Mouse (Mus musculus): ENCODE data around the gene Cib1.

Gene Cib1

DNA sequence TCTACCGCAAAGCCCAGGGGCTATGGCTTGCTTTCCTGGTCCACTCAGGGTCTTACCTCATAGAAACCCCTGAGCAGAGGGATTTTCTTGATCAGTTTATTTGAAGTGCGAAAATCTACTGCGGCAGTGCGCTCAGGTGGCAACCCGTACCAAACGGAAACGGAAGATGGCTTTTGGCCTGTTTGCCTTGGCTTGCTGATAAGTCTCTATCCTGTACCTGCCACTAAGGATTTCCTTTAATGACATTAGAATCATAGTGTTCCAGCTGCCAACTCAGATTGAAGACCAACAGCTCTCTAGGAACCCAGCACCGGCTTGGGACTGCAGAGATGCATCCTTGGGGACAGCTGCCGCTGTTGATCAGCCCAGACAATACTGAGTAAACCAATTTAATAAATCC, 1.2 kb upstream of the Cib1 start:
- DNase-seq (ENCODE audit: low read depth, low spot score) = no peak

DNA sequence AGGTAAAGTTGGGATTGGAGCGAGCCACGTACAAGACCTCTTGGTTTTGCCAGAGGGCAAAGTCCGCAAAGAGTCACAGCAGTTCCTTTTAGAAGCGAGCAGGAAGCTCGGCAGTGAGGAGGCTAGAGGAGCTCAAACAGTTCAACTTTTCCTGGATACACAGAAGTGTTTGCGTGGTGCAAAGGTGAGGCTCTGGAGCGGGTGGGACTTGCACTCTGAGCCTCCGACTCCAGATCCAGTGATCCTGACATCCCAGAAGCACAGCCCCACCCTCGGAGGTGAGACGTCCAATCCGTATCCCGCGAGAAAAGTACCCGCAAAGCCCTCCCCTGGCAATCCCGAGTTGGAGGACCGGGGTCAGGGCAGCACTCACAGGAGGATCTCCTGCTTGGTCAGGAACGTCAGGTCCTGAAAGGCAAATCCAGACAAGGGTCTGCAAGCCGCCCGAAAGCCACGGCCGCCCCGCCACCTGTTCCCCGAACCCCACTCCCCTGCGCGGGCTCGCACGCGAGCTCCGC, 583 bp downstream of the Cib1 start:
- DNase-seq (ENCODE audit: low read depth, low spot score) = peak; percentile 24

DNA sequence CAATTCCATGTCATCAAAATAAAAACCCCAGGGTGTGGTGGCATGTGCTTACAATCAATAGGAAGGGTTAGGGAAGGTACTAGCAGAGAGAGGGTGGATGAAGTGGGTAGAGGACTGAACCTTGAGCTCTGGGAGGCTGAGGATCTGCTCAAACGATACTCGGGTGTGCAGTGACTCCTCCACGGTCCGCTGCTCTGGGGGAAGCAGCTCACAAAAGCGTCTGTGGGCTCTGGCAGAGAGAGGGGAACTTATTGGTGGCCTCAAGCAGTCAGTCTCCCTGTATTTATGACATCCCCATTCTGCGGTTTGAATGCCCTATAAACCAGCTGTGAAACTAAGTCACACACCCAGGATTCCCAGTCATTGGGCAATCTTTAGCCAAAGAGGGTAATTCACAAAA, 2.4 kb downstream of the Cib1 start:
- DNase-seq (ENCODE audit: low read depth, low spot score) = no peak

DNA sequence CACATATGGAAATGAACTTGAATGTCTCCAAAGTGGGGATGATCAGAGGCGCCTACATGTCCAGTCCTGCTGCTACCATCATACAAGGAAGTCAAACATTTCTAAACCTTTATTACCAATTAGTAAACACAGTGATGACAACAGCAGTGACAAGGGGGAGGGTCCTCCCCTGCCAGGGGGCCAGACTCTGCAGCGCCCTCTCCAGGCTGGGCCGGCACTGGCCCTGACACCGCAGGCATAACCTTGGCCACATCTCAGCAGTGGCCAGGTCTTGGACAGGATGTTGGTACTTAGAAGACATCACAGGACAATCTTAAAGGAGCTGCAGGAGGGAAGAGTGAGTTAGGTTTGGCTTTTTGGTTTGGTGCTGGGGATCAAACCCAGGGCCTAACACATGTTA, 5.5 kb downstream of the Cib1 start:
- no peak for DNase-seq (ENCODE audit: low read depth, low spot score)

DNA sequence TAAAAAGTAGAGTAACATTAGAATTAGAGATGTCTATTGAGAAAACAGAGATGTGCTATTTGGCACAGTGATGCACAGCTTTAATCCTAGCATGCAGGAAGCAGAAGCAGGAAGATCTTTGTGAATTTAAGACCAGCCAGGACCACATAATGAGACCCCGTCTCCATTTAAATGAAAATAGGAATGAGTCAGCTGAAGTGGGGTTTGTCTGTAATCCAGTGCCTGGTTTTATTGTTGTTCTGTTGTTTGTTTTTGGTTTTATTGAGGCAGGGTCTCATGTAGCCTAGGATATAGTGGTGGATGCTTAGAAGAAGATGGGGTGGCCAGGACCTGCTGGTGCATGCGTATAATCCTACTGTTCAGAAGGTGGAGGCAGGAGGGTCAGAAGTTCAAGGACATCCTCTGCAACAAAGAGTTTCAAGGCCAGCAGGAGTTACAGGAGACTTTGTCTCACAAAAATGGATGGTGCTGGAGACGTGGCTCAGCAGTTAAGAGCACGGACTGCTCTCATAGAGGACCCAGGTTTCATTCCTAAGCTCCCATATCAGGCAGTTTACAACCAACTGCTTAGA, 11.3 kb downstream of the Cib1 start:
- DNase-seq (ENCODE audit: low read depth, low spot score) = no peak

DNA sequence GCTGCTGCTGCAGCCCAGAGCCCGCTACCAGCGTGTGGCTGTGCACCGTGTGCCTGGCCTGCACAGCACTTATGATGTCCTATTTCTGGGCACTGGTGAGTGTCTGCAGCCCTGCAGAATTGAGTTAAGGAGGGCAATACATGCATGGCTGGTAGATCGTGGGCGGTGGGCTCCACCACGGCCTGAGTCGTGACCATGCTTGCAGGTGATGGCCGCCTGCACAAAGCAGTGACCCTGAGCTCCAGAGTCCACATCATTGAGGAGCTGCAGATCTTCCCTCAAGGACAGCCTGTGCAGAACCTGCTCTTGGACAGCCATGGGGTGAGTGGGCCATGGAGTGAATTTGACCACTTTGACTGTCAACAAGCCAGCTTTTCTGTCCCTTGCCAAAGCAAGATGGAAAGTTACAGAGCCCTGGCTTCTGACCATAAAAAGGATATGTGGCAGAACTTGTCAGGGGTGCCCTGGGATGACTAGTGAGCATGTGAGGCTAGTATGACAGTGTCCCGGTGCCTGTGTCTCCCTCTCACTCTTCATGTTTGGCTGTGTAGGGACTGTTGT, 12.3 kb downstream of the Cib1 start:
- no peak for DNase-seq (ENCODE audit: low read depth, low spot score)

DNA sequence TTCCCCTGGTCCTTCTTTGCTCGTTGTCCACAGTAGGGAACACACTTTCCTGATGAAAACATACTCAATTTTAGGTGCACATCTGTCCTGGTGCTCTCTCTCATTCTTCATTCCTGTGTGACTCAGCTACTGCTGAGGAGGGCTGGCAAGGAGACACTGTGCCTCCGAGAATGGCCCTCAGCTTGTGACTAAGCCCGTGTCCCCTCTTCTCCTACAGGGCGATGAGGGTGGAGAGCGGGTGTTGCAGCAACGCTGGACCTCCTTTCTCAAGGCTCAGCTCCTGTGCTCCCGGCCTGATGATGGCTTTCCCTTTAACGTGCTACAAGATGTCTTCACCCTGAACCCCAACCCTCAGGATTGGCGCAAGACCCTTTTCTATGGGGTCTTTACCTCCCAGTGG, 13.9 kb downstream of the Cib1 start:
- DNase-seq (ENCODE audit: low read depth, low spot score) = no peak

DNA sequence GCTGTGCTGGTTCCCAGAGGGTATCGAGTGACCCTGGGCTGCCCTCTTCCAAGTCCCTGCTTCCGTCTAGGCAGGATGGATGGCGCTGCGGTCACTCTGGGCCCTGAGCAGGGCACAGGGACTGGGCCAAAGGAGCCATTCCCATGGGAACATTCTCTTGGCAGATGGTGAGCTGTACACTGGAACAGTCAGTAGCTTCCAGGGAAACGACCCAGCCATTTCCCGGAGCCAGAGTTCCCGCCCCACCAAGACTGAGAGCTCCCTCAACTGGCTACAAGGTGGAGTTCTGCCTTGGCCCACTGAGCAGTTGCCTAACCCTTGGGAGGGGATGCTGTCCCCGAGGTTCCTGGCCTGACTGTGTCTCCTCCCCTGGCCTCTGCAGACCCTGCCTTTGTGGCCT, 16.0 kb downstream of the Cib1 start:
- no peak for DNase-seq (ENCODE audit: low read depth, low spot score)

DNA sequence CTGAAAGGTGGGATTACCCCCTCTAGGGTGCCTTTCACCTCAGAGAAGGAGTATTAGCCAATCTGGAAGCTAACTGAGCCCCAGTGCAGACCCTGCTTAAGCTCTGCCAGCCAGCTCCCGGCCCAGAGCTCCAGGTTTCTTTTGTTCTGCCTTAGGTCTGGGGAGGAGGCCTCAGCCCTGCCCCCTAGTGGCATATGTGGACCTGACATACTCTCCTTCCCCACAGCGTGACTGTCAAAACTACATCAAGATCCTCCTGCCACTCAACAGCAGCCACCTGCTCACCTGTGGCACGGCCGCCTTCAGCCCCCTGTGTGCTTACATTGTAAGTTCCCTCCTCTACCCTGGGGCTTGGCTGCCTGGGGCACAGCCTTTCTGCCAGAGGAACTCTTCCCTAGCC, 17.2 kb downstream of the Cib1 start:
- DNase-seq (ENCODE audit: low read depth, low spot score) = peak; percentile 72

DNA sequence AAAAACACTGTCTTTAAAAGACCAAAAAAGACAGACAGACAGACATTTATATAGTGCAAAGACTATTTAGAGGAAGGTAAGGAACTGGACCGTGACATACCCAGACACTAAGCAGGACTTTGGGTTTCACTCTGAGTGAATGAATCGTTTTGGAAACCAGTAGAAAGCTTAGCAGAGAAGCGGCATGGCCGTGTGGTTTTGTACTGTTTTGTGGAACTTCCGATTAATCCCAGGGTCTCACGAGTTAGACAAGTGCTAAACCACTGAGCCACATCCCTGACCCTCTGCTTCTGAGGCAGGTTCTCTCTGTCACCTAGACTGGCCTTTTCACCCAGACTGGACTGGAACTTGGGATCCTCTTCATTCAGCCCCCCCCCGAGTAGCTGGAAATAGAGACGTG, 18.2 kb downstream of the Cib1 start:
- no peak for DNase-seq (ENCODE audit: low read depth, low spot score)

DNA sequence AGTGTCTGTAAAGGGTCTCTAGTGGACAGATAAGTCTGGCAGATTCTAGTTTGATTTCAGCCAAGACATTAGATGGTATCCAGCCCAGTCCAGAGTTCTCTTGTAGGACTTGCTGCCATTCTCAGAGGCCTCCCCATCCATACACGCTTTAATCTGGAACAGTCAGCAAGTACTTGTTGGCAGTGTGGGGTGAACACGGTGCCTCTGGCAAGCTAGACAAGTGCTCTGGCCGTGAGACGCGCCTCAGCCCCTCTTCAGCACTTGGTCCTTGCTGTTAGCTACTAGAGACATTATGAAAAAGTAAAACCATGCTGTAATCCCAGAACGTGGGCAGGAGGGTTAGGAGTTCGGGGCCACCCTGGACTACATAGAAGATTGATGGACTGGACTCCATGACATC, 19.0 kb downstream of the Cib1 start:
- no peak for DNase-seq (ENCODE audit: low read depth, low spot score)

DNA sequence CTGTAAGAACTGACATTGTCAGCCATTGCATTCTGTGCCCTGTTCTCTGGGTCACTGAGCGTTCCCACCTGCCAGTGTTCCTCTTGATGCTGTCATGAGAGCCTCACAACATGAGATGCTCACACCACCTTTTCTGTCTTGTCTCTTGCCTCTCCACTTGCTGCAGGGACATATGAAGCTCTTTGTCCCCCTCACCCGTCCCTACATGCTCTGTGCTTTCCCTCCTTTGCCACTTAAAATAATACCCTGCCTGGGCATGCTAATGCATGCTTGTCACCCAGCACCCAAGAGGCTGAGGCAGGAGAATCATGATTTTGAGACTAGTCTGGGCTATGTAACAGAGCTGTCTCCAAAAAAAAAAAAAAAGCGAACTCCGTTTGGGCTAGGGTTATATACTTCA, 21.6 kb downstream of the Cib1 start:
- DNase-seq (ENCODE audit: low read depth, low spot score) = no peak

DNA sequence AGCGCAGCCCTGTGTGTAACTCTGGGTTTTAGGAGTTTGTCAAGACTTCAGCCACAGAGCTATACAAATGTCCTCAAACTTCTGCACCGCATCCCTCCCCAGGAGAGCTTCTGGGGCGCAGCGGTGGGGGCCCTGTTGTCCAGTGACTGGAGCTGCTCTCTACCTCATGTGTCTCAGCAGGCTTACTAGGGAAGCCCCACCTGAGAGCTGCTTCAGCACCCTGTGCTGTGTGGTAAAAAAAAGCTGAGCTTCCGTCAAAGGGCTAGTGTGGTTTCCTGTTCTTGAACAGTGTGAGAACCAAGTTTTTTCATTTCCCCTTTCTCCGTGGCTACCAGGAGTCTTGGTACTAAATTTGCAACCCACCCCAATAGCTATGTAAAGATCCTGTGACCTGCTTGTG, 22.9 kb downstream of the Cib1 start:
- no peak for DNase-seq (ENCODE audit: low read depth, low spot score)

DNA sequence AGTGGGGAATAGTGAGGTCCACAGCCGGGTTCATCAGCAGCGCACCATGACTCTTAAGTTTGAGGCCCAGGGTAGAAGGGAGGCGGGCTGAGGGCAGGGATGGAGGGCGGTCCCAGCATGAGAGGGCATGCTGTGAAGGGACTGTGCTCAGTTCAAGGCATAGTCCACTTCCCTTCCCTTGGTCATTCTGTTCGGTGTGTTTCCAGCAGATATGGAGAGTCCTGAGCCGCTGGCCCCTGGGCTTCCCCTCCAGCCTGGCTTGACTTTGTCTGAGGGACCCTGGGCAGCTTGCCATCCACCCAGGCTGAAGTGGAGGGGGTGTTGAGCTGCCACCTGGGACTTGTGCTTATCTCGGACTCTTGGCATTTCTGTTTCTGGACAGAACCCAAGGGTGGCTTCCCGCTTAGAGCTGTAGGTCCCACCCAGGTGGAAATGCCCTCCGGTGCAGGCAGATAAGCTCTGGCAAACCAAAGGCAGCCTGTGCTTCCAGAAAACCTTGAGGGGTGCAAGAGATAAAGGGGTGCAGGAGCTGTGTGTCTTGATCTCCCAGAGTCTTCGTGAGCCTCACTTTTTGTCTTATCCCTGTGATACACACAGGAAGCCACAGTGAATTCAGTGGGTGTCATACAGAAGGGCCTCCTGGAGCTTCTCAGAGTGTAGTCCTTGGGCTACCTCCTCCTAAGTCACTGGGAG, 23.7 kb downstream of the Cib1 start:
- DNase-seq (ENCODE audit: low read depth, low spot score) = no peak

DNA sequence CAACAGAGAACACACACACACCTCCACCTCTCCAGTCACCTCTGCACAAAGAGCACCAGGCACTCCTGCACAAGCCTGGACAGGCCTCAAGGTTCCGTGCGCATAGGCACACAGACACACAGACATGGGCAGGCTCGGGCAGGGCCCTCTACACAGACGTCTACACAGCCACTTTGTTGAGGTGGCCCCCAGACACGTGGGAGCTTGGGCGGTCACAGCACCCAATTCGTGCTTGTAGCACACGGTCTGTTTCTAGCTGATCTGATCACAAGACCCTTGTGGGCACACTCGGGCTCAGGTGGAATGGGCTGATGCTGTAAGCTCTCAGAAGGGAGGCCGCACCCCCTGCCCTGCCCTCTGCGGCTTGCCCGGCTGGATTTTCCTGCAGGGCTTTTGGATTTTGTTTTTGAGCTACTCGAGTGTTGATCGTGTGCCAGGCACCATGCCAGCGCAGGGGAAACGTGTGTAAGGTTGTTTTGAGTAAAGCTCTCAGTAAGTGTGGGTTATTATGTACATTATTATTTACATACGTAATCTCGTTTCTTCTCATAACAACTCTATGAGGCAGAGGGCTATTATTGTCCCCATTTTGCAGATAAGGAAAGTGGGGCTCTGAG, 24.5 kb downstream of the Cib1 start:
- no peak for DNase-seq (ENCODE audit: low read depth, low spot score)

DNA sequence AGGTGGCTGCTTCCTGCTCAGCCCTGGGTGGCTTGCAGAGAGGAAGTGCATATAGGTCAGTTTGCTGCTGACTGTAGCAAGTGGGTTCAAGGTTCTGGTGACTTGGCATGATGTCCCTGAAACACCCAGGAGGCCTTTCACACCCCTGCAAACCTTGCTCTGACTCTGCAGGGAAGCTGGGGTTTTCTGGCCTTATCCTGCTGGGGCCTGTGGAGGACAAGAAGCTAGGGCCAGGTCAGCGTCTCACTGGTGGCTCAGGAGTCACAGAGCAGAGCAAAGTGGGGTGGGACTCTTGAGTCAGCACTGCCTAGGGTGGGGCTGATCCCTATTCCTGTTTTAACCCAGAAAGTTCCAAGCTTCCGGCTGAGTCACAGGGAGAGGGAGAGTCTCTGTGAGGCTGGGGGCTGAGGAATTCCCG, 25.3 kb downstream of the Cib1 start:
- no peak for DNase-seq (ENCODE audit: low read depth, low spot score)

DNA sequence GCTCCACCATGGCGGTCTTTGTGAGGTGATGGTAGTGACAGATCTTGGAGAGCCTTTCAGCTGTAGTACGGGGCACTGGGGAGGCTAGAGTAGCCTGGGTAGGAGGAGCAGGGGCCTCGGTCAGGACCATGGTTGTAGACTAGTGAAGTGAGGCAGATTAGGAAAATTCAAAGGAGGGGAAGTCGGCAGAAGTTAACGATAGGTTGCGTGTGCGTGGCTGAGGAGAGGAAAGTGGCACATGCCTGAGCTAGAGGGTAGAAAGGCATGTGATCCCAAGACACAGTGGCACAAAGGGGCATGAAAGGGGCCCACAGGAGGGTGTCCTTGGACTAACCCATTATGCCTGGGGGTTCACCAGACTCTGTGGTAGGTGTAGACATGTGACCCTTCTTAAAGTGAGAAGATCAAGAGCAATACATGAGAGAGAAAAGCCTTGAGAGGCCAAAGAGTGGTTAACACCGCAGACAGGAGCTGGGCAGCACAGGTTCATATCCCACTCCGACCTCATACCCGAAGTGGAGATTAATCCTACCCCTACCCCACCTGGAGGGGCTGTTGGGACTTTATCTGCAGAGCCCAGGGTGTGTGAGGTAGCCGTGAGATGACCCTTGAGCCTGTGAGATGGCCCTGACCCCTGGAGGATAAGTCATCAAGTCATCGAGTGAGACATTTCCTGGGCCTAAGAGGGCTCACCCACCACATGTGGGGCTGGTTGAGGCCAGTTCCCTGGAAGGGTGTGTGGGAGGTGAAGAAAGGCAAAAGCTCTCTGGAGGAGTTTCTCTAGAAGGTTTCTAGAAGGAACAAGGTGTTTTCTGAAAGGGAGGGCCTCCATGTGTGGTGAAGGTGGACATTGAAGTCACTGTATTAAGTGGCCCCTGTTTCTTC, 26.7 kb downstream of the Cib1 start:
- no peak for DNase-seq (ENCODE audit: low read depth, low spot score)

DNA sequence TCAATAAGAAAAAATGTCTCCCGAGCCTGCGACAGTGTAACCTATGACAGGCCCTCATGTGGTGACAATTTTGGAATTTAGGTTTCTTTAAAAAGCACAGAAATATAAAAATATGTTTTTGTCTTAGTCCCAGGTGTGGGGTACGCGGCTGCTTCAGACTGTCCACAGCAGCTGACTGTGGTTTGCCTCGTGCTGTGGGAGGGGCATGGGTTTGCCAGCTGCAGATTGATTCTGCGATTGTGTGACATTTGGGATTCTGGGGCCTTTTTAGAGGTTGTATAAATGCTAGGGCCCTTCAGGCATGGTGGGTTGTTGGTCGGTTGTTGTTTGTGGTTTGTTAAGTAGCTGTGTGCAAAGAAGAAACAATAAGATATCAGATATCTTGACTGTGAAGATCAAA, 27.7 kb downstream of the Cib1 start:
- DNase-seq (ENCODE audit: low read depth, low spot score) = no peak

DNA sequence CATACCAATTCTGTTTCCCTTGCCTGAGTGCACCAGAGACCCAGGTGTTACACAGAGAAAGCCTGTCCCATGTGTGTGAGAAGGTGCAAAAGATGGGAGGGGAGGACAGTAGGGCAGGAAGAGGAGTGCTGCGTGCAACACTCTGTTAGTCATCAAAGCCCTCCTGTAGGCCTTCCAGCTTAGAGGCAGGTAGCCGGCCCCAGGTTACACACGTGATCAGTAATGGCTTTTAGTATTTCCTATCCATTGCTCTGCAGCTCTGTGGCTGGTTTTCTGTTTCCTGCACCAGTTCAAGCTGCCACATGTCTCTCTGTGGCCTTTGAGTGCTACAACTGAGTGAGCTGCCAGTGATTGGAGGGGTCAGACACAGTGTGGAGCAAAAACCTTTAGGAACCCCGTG, 28.3 kb downstream of the Cib1 start:
- DNase-seq (ENCODE audit: low read depth, low spot score) = no peak

DNA sequence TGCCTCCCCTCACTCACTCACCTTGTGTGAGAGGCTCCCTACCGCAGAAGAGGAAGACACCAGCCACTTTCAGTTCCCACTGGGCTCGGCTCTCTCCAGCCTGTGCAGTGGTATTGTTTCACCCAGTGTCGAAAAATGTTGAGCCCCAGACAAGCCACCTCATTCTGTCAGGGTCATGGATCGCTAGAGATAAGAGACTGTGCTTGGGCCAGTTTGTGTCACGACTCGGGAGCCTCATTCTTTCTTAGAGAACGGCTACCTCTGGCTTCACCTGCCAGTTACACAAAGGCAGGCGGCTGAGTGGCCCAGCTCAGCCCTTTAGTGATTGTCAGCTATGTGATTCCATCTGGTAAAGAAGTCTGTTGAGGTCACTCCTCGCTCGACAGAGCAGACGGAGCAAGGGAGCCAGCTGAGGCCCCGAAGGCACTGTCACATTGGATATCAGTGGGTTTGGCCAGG, 28.9 kb downstream of the Cib1 start:
- no peak for DNase-seq (ENCODE audit: low read depth, low spot score)

DNA sequence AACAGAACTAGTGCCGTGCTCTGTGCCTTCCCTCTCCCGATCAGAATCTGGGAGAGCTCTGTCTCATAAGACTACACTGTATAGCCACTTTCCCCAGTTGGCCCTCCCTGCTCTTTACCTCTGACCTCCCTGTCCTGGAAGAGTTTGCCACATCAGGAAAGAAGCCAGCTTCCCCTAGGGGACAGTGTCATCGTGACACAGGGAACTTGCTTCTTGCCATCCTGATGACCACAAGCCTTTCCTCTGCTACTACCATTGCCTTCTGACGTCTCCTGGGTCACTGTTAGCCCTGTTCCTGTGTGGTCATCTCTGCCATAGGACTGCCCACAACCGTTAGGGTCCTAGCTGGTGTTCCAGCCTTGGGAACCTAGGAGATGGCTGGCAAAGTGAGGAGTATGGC, 29.7 kb downstream of the Cib1 start:
- no peak for DNase-seq (ENCODE audit: low read depth, low spot score)

Measured in retina, postnatal 7 days (tissue).